Mouse (Mus musculus) CH12.LX (cell line): ENCODE measurements around the gene Ubxn7. TPM values are rescaled to one million over a fixed set of nuclear protein-coding genes. Genes with fewer than 3 reads are reported as not detected.

Source experiments
- DNase-seq: peaks from one replicate; pipeline ENCODE4 v3.0.0-alpha.2; 2013; ENCODE audit errors: extremely low read depth
- H3K27ac ChIP-seq: 2 replicates; pipeline ENCODE4 v1.5.1; 2012; ENCODE audit warnings: low read depth, mild to moderate bottlenecking, control low read depth, moderate library complexity; ENCODE audit not compliant: insufficient read depth
- H3K27me3 ChIP-seq: replicated peaks from 2 replicates; pipeline ENCODE3; 2012; ENCODE audit warnings: inconsistent platforms
- H3K36me3 ChIP-seq, 2 experiments: replicated peaks in 1 of 2; 2 replicates each; pipeline versions ENCODE3 to v1.6.1; 2012; ENCODE audit warnings: inconsistent platforms in 1 of 2, low read length in 1 of 2, mild to moderate bottlenecking in 1 of 2, mixed read lengths in 1 of 2, moderate library complexity in 1 of 2; ENCODE audit not compliant: control insufficient read depth in 1 of 2, insufficient read depth in 1 of 2
- H3K4me1 ChIP-seq, 2 experiments: 2 replicates each; pipeline ENCODE4 v1.6.1; 2012; ENCODE audit warnings: inconsistent platforms in 1 of 2, moderate library complexity in 1 of 2; ENCODE audit not compliant: insufficient read depth in 2 of 2, control insufficient read depth in 1 of 2
- H3K4me2 ChIP-seq: 2 replicates; pipeline ENCODE4 v1.6.1; 2012; ENCODE audit warnings: low read depth, mild to moderate bottlenecking, control low read depth; ENCODE audit not compliant: poor library complexity, insufficient read depth, severe bottlenecking
- H3K4me3 ChIP-seq, 3 experiments: fragments of 150-350 bp in 1 of 3; sonication (generic) in 1 of 3; replicated peaks in 1 of 3; 2 replicates each; pipeline versions ENCODE3 to v1.5.1; 2011 to 2012; ENCODE audit warnings: low read depth in 2 of 3, low read length in 2 of 3, mild to moderate bottlenecking in 2 of 3, moderate library complexity in 2 of 3, control low read depth in 1 of 3, improper control_type of control experiment in 1 of 3, inconsistent platforms in 1 of 3, mixed read lengths in 1 of 3; ENCODE audit not compliant: poor library complexity in 1 of 3
- H3K79me2 ChIP-seq: replicated peaks from 2 replicates; pipeline ENCODE4 v1.6.1; 2012; ENCODE audit warnings: mild to moderate bottlenecking, moderate library complexity; ENCODE audit not compliant: control insufficient read depth, poor library complexity, insufficient read depth, severe bottlenecking; ENCODE audit errors: extremely low read depth
- H3K9ac ChIP-seq: 2 replicates; pipeline ENCODE4 v1.6.1; 2012; ENCODE audit warnings: low read depth, mild to moderate bottlenecking, control low read depth, moderate library complexity; ENCODE audit not compliant: insufficient read depth
- H3K9me3 ChIP-seq: replicated peaks from 2 replicates; pipeline ENCODE3; 2012; ENCODE audit warnings: low read length, inconsistent platforms, mixed read lengths
- BHLHE40 ChIP-seq: IDR thresholded peaks from 2 replicates; pipeline ENCODE4 v1.6.1; 2011; ENCODE audit warnings: mild to moderate bottlenecking, low read depth, low read length, improper control_type of control experiment
- CHD1 ChIP-seq: IDR thresholded peaks from 2 replicates; pipeline ENCODE4 v1.6.1; 2012; ENCODE audit warnings: low read depth, low read length, improper control_type of control experiment, inconsistent platforms
- CHD2 ChIP-seq: IDR thresholded peaks from 2 replicates; pipeline ENCODE4 v1.6.1; 2011; ENCODE audit warnings: low read length, improper control_type of control experiment
- CTCF ChIP-seq, 2 experiments: IDR thresholded peaks in 1 of 2; conservative IDR thresholded peaks in 1 of 2; 2 replicates each; pipeline ENCODE4 v1.5.1; 2011 to 2012; ENCODE audit warnings: low read depth in 2 of 2, low read length in 2 of 2, improper control_type of control experiment in 1 of 2, inconsistent platforms in 1 of 2, mild to moderate bottlenecking in 1 of 2, moderate library complexity in 1 of 2
- ELF1 ChIP-seq: IDR thresholded peaks from 2 replicates; pipeline ENCODE4 v1.6.1; 2014; ENCODE audit warnings: low read depth, mild to moderate bottlenecking, inconsistent platforms, low read length, improper control_type of control experiment
- EP300 ChIP-seq: IDR thresholded peaks from 2 replicates; pipeline ENCODE4 v1.6.1; 2011; ENCODE audit warnings: low read length, improper control_type of control experiment
- IRF4 ChIP-seq: IDR thresholded peaks from 2 replicates; pipeline ENCODE4 v1.6.1; 2014; ENCODE audit warnings: low read depth, mild to moderate bottlenecking, inconsistent platforms, low read length, improper control_type of control experiment
- KAT2A ChIP-seq: IDR thresholded peaks from 2 replicates; pipeline ENCODE4 v1.6.1; 2012; ENCODE audit warnings: low read length, improper control_type of control experiment, inconsistent platforms; ENCODE audit not compliant: insufficient replicate concordance
- MAX ChIP-seq: IDR thresholded peaks from 2 replicates; pipeline ENCODE4 v1.6.1; 2011; ENCODE audit warnings: low read length, improper control_type of control experiment
- MYC ChIP-seq: IDR thresholded peaks from 2 replicates; pipeline ENCODE4 v1.6.1; 2011; ENCODE audit warnings: low read depth, mild to moderate bottlenecking, improper control_type of control experiment, low read length
- PAX5 ChIP-seq: IDR thresholded peaks from 2 replicates; pipeline ENCODE4 v1.6.1; 2012; ENCODE audit warnings: low read length, inconsistent platforms, mixed read lengths
- SIN3A ChIP-seq: IDR thresholded peaks from 2 replicates; pipeline ENCODE4 v1.6.1; 2012; ENCODE audit warnings: low read length, improper control_type of control experiment, inconsistent platforms
- TCF12 ChIP-seq: IDR thresholded peaks from 2 replicates; pipeline ENCODE4 v1.6.1; 2014; ENCODE audit warnings: low read depth, mild to moderate bottlenecking, inconsistent platforms, low read length, improper control_type of control experiment
- ZKSCAN1 ChIP-seq: IDR thresholded peaks from 2 replicates; pipeline ENCODE4 v1.6.1; 2012; ENCODE audit warnings: low read depth, inconsistent platforms, low read length, improper control_type of control experiment, borderline replicate concordance
- ZMIZ1 ChIP-seq: IDR thresholded peaks from 2 replicates; pipeline ENCODE4 v1.6.1; 2012; ENCODE audit warnings: low read depth, mild to moderate bottlenecking, inconsistent platforms, low read length, improper control_type of control experiment
- ZNF384 ChIP-seq: IDR thresholded peaks from 2 replicates; pipeline ENCODE4 v1.6.1; 2012; ENCODE audit warnings: low read depth, low read length, improper control_type of control experiment, inconsistent platforms
- dilution Hi-C: fragments of 300-500 bp; cut with MboI; formaldehyde crosslinking; loops from 2 replicates; pipeline ENCODE4 v1.14.3; 2020; ENCODE audit warnings: low sequenced_read_pairs; ENCODE audit not compliant: extremely low pct_unique_long_range_greater_than_20kb, extremely low pct_ligation_motif_present
- in situ Hi-C: fragments of 300-500 bp; cut with MboI; formaldehyde crosslinking; loops from 3 replicates; pipeline ENCODE4 v1.14.3; 2019; ENCODE audit warnings: low sequenced_read_pairs, low pct_ligation_motif_present, low pct_unique_long_range_greater_than_20kb, mixed read lengths
- polyA plus RNA-seq: library from polyadenylated mRNA; unstranded; fragments of >175 nt; gene quantifications from 2 replicates; pipeline ENCODE4 v1.2.1, GENCODE M21; 2012; ENCODE audit warnings: low read depth; ENCODE audit not compliant: insufficient read length
- total RNA-seq, 2 experiments: library from RNA; depleted of rRNA; stranded (reverse); fragments of 300-350 nt in 1 of 2; fragments of >200 nt in 1 of 2; gene quantifications; 2 replicates each; pipeline ENCODE4 v1.2.3; 2012 to 2014

Ubxn7 gene
- total and polyA plus RNA-seq, 3 experiments = 25.7 to 32.8 (median 26.8) TPM

DNA sequence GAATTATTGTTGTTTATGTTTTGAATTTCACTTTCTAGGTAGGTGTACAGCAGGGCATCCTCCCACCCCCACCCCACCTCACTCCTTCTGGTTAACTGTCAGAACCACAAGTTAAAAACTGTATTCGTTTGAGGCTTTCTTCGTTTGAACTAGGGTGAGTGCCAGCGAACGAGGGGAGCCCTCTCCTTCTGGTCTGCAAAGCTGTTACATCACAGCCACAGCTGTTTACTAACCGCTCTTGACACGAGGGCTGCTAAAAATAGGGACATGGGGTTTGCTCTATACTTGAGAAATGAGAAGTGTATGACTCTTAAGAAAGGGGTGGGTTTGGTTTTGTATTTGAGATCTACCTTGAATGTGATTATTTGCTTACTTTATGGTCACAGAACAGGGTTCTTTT is 102.0 kb downstream of the Ubxn7 start (continued):
- no peak for TF ChIP-seq KAT2A
- TF ChIP-seq ZMIZ1 = no peak
- no peak for TF ChIP-seq ZNF384
- TF ChIP-seq IRF4 = peak; percentile 45; the same call in 1 of the 2 replicates
- TF ChIP-seq ELF1 = no peak
- no peak for TF ChIP-seq CTCF (conservative IDR thresholded peaks at IDR 0.05 in 1 of 2, IDR thresholded peaks at IDR 0.05 in 1 of 2; ENCODE audit: low read depth in 2 of 2, low read length in 2 of 2)
- no peak for TF ChIP-seq EP300

DNA sequence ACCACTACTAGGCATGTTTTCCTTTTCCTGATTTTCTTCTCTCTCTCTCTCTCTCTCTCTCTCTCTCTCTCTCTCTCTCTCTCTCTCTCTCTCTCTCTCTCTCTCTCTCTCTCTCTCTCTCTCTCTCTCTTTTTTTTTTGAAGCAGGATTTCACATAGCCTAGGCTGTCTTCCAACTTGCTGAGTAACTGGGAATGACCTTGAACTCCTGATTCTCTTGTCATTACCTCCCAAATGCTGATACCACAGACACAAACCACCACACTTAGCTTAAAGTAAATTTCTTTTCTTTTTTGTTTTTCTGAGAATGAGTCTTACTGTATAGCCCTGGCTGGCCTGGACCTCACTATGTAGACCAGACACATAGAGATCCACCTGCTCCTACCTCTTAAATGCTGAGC is 102.6 kb downstream of the Ubxn7 start:
- Histone ChIP-seq H3K36me3 (peaks cover 0 to 4% of the 10 kb centered on the region in 2 experiments), H3K9ac (no peak overlapping the region), H3K79me2 (peaks cover 2% of the 10 kb centered on the region; the same call in 1 of the 2 replicates), H3K4me2 (no peak overlapping the region), H3K27ac (no peak overlapping the region), H3K9me3 (no peaks in the 10 kb centered on the region), H3K4me1 (peaks cover 9 to 35% of the 10 kb centered on the region in 2 experiments), H3K4me3 (no peak overlapping the region), H3K27me3 (no peaks in the 10 kb centered on the region)
- in situ Hi-C loops (loop anchor here (5.0 kb wide), 1 partner anchor 32 kb away; the partner anchor contains the start of gene Tm4sf19), dilution Hi-C loops (no loop called here)
- TF ChIP-seq MAX (no peak), SIN3A (no peak), PAX5 (no peak), TCF12 (no peak), EP300 (no peak), ELF1 (no peak), MYC (no peak), CHD1 (no peak), BHLHE40 (no peak), ZKSCAN1 (no peak), CHD2 (no peak)
- DNase-seq = no peak

DNA sequence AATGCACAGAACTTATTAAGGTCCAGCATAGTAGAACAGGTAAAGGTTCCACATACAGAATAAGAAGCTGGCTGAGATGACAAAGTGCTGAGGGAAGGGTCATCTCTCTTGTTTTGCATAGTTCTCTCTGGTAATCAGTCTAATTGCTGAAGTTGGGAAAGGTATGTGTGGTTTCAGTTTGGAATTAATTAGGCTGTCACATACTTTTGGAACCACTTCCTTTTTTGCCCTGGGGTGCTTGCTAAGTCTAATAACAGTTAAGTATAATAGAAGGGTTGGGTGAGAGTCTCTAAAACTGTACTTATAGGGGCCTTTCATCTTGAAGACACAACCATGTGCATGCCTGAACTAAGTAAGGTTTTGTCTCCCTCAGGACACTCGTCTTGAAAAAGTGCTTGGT is 104.6 kb downstream of the Ubxn7 start:
- DNase-seq = no peak
- Histone ChIP-seq H3K9me3 (no peaks in the 10 kb centered on the region), H3K79me2 (peaks cover 2% of the 10 kb centered on the region; the same call in 1 of the 2 replicates), H3K4me3 (no peak overlapping the region), H3K9ac (no peak overlapping the region), H3K4me2 (no peak overlapping the region), H3K27ac (no peak overlapping the region), H3K4me1 (peaks cover 9 to 27% of the 10 kb centered on the region in 2 experiments), H3K27me3 (no peaks in the 10 kb centered on the region), H3K36me3 (peaks cover 0 to 18% of the 10 kb centered on the region in 2 experiments)
- in situ Hi-C loops = loop anchor here (5.0 kb wide), 1 partner anchor 34 kb away; the partner anchor contains the start of gene Tm4sf19
- dilution Hi-C loops = no loop called here
- TF ChIP-seq CHD2 = no peak
- TF ChIP-seq, all 38 proteins: peak for 0
